ENCODE assay signal across 18 mouse cellular contexts in the genomic region with DNA sequence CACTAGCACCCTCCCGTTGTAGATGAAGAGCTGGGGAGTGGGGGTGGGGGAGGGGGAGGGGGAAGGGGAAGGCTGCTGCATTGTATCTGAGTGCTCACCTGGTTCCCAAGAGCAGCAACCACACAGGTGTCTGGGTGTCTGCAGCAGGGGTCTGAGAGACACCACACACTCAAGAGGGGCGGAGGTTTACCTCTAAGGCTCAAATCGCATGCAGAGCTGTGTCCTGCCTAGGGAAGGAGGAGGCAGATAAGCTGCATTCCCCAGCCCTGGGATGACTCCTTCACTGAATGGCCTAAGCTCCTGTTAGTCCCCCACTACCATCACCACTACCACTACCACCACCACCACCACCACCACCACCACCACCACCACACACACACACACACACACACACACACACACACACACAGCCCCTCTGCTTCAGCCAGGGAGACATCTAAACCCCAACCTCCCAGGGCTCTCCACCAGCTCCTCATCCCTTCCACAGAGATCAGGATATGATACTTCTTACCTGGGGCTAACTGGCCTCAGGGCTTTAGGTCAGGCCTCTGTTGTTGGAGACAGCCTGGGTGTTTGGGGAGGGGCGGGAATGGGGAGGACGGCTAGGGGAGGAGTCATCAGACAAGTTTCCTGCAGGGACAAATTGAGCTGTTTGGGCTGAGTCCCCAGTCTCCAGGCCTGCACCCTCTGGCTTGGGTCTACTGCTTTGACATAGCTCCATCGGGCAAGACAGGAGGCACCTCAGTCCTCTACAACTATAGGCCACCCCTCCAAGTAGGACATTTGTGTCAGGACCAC. TPM values are rescaled to one million over a fixed set of nuclear protein-coding genes. Genes with fewer than 3 reads are reported as not detected.
DNase-seq lines count a peak whose midpoint lies in the region; ATAC-seq and TF ChIP-seq lines count a peak whose summit lies in the region.
"Had no signal": no experiment of that assay in that cellular context is flagged by ENCODE, and none has a peak within 500 bp of the region (broad histone marks: within the 10 kb centered on the region; RNA-seq: fewer than 3 reads in every experiment).

TSS of gene Pigq (minus strand) at position 571 of the 798 bp plus-strand sequence.
TSS of gene Nhlrc4 (minus strand) at position 596 of the 798 bp plus-strand sequence.

- H3K27ac ChIP-seq in forebrain, embryonic 11.5 days (ENCODE audit: low read depth, low read length): no peak within 1 kb of the TSS
- H3K27ac ChIP-seq in forebrain, postnatal 0 days (ENCODE audit: low read depth, low read length): no peak within 1 kb of the TSS
- peak within 1 kb of the TSS; percentile 87 for H3K27ac ChIP-seq in kidney, embryonic 16.5 days (ENCODE audit: low read length)
- peak within 1 kb of the TSS; percentile 100 for H3K27ac ChIP-seq in liver, embryonic 13.5 days
- H3K27ac ChIP-seq: neural tube, embryonic 15.5 days had no signal

- no peak within 1 kb of the TSS for H3K4me3 ChIP-seq in forebrain, embryonic 11.5 days (ENCODE audit: low read depth, low read length)
- no peak within 1 kb of the TSS for H3K4me3 ChIP-seq in forebrain, postnatal 0 days (ENCODE audit: low read depth, low read length)
- H3K4me3 ChIP-seq in kidney, embryonic 16.5 days (ENCODE audit: low read length): no peak within 1 kb of the TSS
- H3K4me3 ChIP-seq in liver, embryonic 13.5 days (replicated peaks): peak within 1 kb of the TSS; percentile 92
- H3K4me3 ChIP-seq: neural tube, embryonic 15.5 days had no signal

- H3K36me3 ChIP-seq in forebrain, embryonic 11.5 days (ENCODE audit: control insufficient read depth, insufficient read depth, low read length): no peaks in the 10 kb centered on the region
- H3K36me3 ChIP-seq in forebrain, postnatal 0 days (ENCODE audit: insufficient read depth): no peaks in the 10 kb centered on the region
- H3K36me3 ChIP-seq in kidney, embryonic 16.5 days (ENCODE audit: insufficient read depth, low read length): no peaks in the 10 kb centered on the region
- peaks cover 14% of the 10 kb centered on the region for H3K36me3 ChIP-seq in liver, embryonic 13.5 days
- H3K36me3 ChIP-seq: neural tube, embryonic 15.5 days had no signal

- H3K27me3 ChIP-seq in forebrain, embryonic 11.5 days (ENCODE audit: control insufficient read depth, insufficient read depth, low read length): no peaks in the 10 kb centered on the region
- no peaks in the 10 kb centered on the region for H3K27me3 ChIP-seq in forebrain, postnatal 0 days (ENCODE audit: insufficient read depth, low read length)
- H3K27me3 ChIP-seq in kidney, embryonic 16.5 days (ENCODE audit: insufficient read depth, low read length): no peaks in the 10 kb centered on the region
- H3K27me3 ChIP-seq in liver, embryonic 13.5 days: peaks cover 5% of the 10 kb centered on the region

- 57% methylated on average over 6 of the region's 6 CpGs for WGBS in forebrain, embryonic 11.5 days
- 61% methylated on average over 6 of the region's 6 CpGs for WGBS in forebrain, postnatal 0 days
- 51% methylated on average over 6 of the region's 6 CpGs for WGBS in kidney, embryonic 16.5 days
- WGBS in liver, embryonic 13.5 days (ENCODE audit: insufficient replicate concordance): 29% methylated on average over 6 of the region's 6 CpGs

- H3K9me3 ChIP-seq in forebrain, embryonic 11.5 days (ENCODE audit: control insufficient read depth, low read length): no peaks in the 10 kb centered on the region
- no peaks in the 10 kb centered on the region for H3K9me3 ChIP-seq in forebrain, postnatal 0 days (ENCODE audit: low read length)
- H3K9me3 ChIP-seq in kidney, embryonic 16.5 days (ENCODE audit: low read length): no peaks in the 10 kb centered on the region
- no peaks in the 10 kb centered on the region for H3K9me3 ChIP-seq in liver, embryonic 13.5 days (replicated peaks)
- H3K9me3 ChIP-seq: neural tube, embryonic 15.5 days had no signal

- TF ChIP-seq CTCF in forebrain, postnatal 0 days (IDR thresholded peaks at IDR 0.05; ENCODE audit: low read depth): no peak

- H3K9ac ChIP-seq in forebrain, embryonic 11.5 days (ENCODE audit: low read length): 0 out of 2 replicates have a peak within 1 kb of the TSS, but pooled peaks have one; percentile 6
- no peak within 1 kb of the TSS for H3K9ac ChIP-seq in forebrain, postnatal 0 days
- 0 out of 2 replicates have a peak within 1 kb of the TSS, but pooled peaks have one; percentile 25 for H3K9ac ChIP-seq in kidney, embryonic 16.5 days (replicated peaks; ENCODE audit: low read length)
- H3K9ac ChIP-seq in liver, embryonic 13.5 days: peak within 1 kb of the TSS; percentile 99
- H3K9ac ChIP-seq: neural tube, embryonic 15.5 days had no signal

- no peak for ATAC-seq in forebrain, embryonic 11.5 days (replicated peaks; ENCODE audit: low FRiP score)
- no peak for ATAC-seq in forebrain, postnatal 0 days
- no peak for ATAC-seq in kidney, embryonic 16.5 days (ENCODE audit: low FRiP score, low TSS enrichment)
- peak; percentile 70 for ATAC-seq in liver, embryonic 13.5 days (ENCODE audit: low read depth)
- no peak for ATAC-seq in cerebellum, adult (ENCODE audit: insufficient number of reproducible peaks, low FRiP score, low TSS enrichment)
- ATAC-seq in megakaryocyte progenitor cell, adult 5-6 weeks (replicated peaks; ENCODE audit: poor library complexity): no peak
- ATAC-seq: activated CD4-positive, CD25-positive, alpha-beta regulatory T cell, adult 4 months; midbrain, embryonic 16.5 days had no signal

- H3K4me2 ChIP-seq in forebrain, embryonic 11.5 days (ENCODE audit: low read depth, low read length, severe bottlenecking): no peak within 1 kb of the TSS
- no peak within 1 kb of the TSS for H3K4me2 ChIP-seq in forebrain, postnatal 0 days (ENCODE audit: low read depth)
- no peak within 1 kb of the TSS for H3K4me2 ChIP-seq in kidney, embryonic 16.5 days (replicated peaks; ENCODE audit: low read depth, low read length)
- peak within 1 kb of the TSS; percentile 85 for H3K4me2 ChIP-seq in liver, embryonic 13.5 days
- H3K4me2 ChIP-seq: neural tube, embryonic 15.5 days had no signal

- DNase-seq in forebrain, embryonic 11.5 days (ENCODE audit: low spot score): no peak
- DNase-seq in forebrain, postnatal 0 days: no peak
- DNase-seq in kidney, adult 8-10 months: no peak
- peak; percentile 56 for DNase-seq in c-Kit-negative CD71-positive TER-119-positive erythroid progenitor cells, embryonic 14.5 days (ENCODE audit: low read depth, low spot score)
- DNase-seq in liver, embryonic 13.5 days: peak; percentile 68
- DNase-seq: layer of hippocampus, adult 9-11 months; lung, postnatal 36 days; right cerebral cortex, postnatal 14 days; thymus, adult 18-20 months had no signal

- H3K4me1 ChIP-seq in forebrain, embryonic 11.5 days (replicated peaks; ENCODE audit: control insufficient read depth, insufficient read depth, low read length): peaks cover 5% of the 10 kb centered on the region; the same call in 1 of the 2 replicates
- H3K4me1 ChIP-seq in forebrain, postnatal 0 days (ENCODE audit: insufficient read depth): peaks cover 9% of the 10 kb centered on the region; the same call in 1 of the 2 replicates
- peaks cover 15% of the 10 kb centered on the region for H3K4me1 ChIP-seq in kidney, embryonic 16.5 days (ENCODE audit: insufficient read depth, low read length)
- peaks cover 74% of the 10 kb centered on the region for H3K4me1 ChIP-seq in liver, embryonic 13.5 days (replicated peaks)

RNA-seq across cellular contexts. Expression of gene Pigq, which starts in this region (rescaled TPM):
- polyA plus RNA-seq in forebrain, embryonic 11.5 days (2014; fragmentation: Nextera tagmentation; extraction: Ambion mirVana): 65.2 and 67.1 TPM in 2 replicates
- 42.2 and 50.6 TPM in 2 replicates for total RNA-seq in forebrain, postnatal 0 days (2014; rRNA removed)
- polyA plus RNA-seq in forebrain, postnatal 0 days (2015; fragmentation: Nextera tagmentation; extraction: Ambion mirVana): 58.1 and 63.7 TPM in 2 replicates
- polyA plus RNA-seq in kidney, embryonic 16.5 days (2015; fragmentation: Nextera tagmentation; extraction: Ambion mirVana): 85.8 and 95.9 TPM in 2 replicates
- polyA plus RNA-seq in liver, embryonic 13.5 days (2015; fragmentation: Nextera tagmentation; extraction: Ambion mirVana): 126 and 152 TPM in 2 replicates
- 53.3 and 56.3 TPM in 2 replicates for total RNA-seq in megakaryocyte progenitor cell, adult 5-6 weeks (2015)
- 41.6 and 41.8 TPM in 2 replicates for total RNA-seq in megakaryocyte progenitor cell, adult 5-6 weeks (2017)

RNA-seq across cellular contexts. Expression of gene Nhlrc4, which starts in this region (rescaled TPM):
- polyA plus RNA-seq in forebrain, embryonic 11.5 days (2014; fragmentation: Nextera tagmentation; extraction: Ambion mirVana): 0.24 and 0.59 TPM in 2 replicates
- total RNA-seq in forebrain, postnatal 0 days (2014; rRNA removed): not detected in 2 replicates
- polyA plus RNA-seq in forebrain, postnatal 0 days (2015; fragmentation: Nextera tagmentation; extraction: Ambion mirVana): 0.44 TPM in 1 of 2 replicates, not detected in the other
- 1.8 and 3.7 TPM in 2 replicates for polyA plus RNA-seq in kidney, embryonic 16.5 days (2015; fragmentation: Nextera tagmentation; extraction: Ambion mirVana)
- polyA plus RNA-seq in liver, embryonic 13.5 days (2015; fragmentation: Nextera tagmentation; extraction: Ambion mirVana): 5.1 and 7.2 TPM in 2 replicates
- total RNA-seq in megakaryocyte progenitor cell, adult 5-6 weeks (2015): not detected in 2 replicates
- not detected in 2 replicates for total RNA-seq in megakaryocyte progenitor cell, adult 5-6 weeks (2017)
- total RNA-seq: common myeloid progenitor, adult 5-6 weeks; gastrocnemius, adult 18-20 months had no signal
- polyA plus RNA-seq: activated CD4-positive, CD25-positive, alpha-beta regulatory T cell, adult 4 months; intestine, embryonic 14.5 days; neural tube, embryonic 15.5 days had no signal

Comparison
In these comparisons a context has a peak if more than half of its experiments do, and no peak if none do; other contexts are left out.
1. DNase-seq: peak in c-Kit-negative CD71-positive TER-119-positive erythroid progenitor cells, embryonic 14.5 days (single experiment) and liver, embryonic 13.5 days (single experiment); none in forebrain, embryonic 11.5 days (single experiment), forebrain, postnatal 0 days (single experiment) and kidney, adult 8-10 months (0 of 2).
2. H3K27ac ChIP-seq: peak in kidney, embryonic 16.5 days (single experiment) and liver, embryonic 13.5 days (single experiment); none in forebrain, embryonic 11.5 days (single experiment) and forebrain, postnatal 0 days (single experiment).